16 mouse cellular contexts compared by ENCODE assay signal in genomic region chr19:61056783-61057410, GRCm38 (mm10).
DNase-seq lines count a peak whose midpoint lies in the region; ATAC-seq and TF ChIP-seq lines count a peak whose summit lies in the region.
"Had no signal": no experiment of that assay in that cellular context is flagged by ENCODE, and none has a peak within 500 bp of the region (broad histone marks: within the 10 kb centered on the region; RNA-seq: fewer than 3 reads in every experiment).

No protein-coding gene starts in this region.

- dilution Hi-C loops in CH12.LX (cut with MboI; ENCODE audit: extremely low pct_ligation_motif_present, extremely low pct_unique_long_range_greater_than_20kb, low sequenced_read_pairs), result no loop called here

- H3K4me2 ChIP-seq in heart, embryonic 15.5 days, result no peak overlapping the region
- no peak overlapping the region for H3K4me2 ChIP-seq in liver, postnatal 0 days (ENCODE audit: low read depth, low read length)
- H3K4me2 ChIP-seq in CH12.LX (ENCODE audit: insufficient read depth, low read depth, poor library complexity, severe bottlenecking), result peak overlapping the region; percentile 77
- H3K4me2 ChIP-seq in stomach, embryonic 14.5 days (replicated peaks; ENCODE audit: low read depth, low read length), result no peak overlapping the region
- H3K4me2 ChIP-seq: embryonic facial prominence, embryonic 15.5 days; hindbrain, embryonic 12.5 days; liver, embryonic 12.5 days had no signal

- no peak for TF ChIP-seq EP300 in liver, postnatal 0 days (IDR thresholded peaks at IDR 0.05; ENCODE audit: low read depth)
- peak; percentile 89 for TF ChIP-seq EP300 in CH12.LX (IDR thresholded peaks at IDR 0.05; ENCODE audit: low read length)

- WGBS in heart, embryonic 15.5 days, result 56% methylated on average over 5 of the region's 5 CpGs
- WGBS in liver, postnatal 0 days (ENCODE audit: insufficient replicate concordance), result 50% methylated on average over 5 of the region's 5 CpGs
- 51% methylated on average over 5 of the region's 5 CpGs for WGBS in stomach, embryonic 14.5 days

- no peak overlapping the region for H3K9ac ChIP-seq in heart, embryonic 15.5 days
- no peak overlapping the region for H3K9ac ChIP-seq in liver, postnatal 0 days (replicated peaks)
- H3K9ac ChIP-seq in CH12.LX (ENCODE audit: insufficient read depth, low read depth), result no peak overlapping the region
- no peak overlapping the region for H3K9ac ChIP-seq in stomach, embryonic 14.5 days (replicated peaks; ENCODE audit: low read depth, low read length)
- H3K9ac ChIP-seq: embryonic facial prominence, embryonic 15.5 days; hindbrain, embryonic 12.5 days; liver, embryonic 12.5 days had no signal

- H3K4me1 ChIP-seq in heart, embryonic 15.5 days (replicated peaks), result peaks cover 11% of the 10 kb centered on the region; the same call in 1 of the 2 replicates
- H3K4me1 ChIP-seq in liver, postnatal 0 days (ENCODE audit: insufficient read depth), result peaks cover 6% of the 10 kb centered on the region; the same call in 1 of the 2 replicates
- peaks cover 13 to 62% of the 10 kb centered on the region in 2 experiments; a peak in 3 of 4 replicates for H3K4me1 ChIP-seq in CH12.LX (ENCODE audit: control insufficient read depth in 1 of 2, insufficient read depth in 2 of 2)
- H3K4me1 ChIP-seq in stomach, embryonic 14.5 days (ENCODE audit: control insufficient read depth, insufficient read depth, low read length), result peaks cover 12% of the 10 kb centered on the region
- H3K4me1 ChIP-seq: embryonic facial prominence, embryonic 15.5 days had no signal

- in situ Hi-C loops in CH12.LX (cut with MboI; ENCODE audit: low pct_ligation_motif_present, low pct_unique_long_range_greater_than_20kb, low sequenced_read_pairs), result no loop called here

- H3K79me2 ChIP-seq in CH12.LX (replicated peaks; ENCODE audit: control insufficient read depth, extremely low read depth, insufficient read depth, poor library complexity, severe bottlenecking), result 0 out of 2 replicates have a peak, but pooled peaks cover 2% of the 10 kb centered on the region

- no peak for ATAC-seq in heart, embryonic 15.5 days (replicated peaks; ENCODE audit: insufficient number of reproducible peaks, insufficient read depth, low FRiP score, low read depth)
- ATAC-seq in liver, postnatal 0 days, result no peak
- ATAC-seq in stomach, embryonic 14.5 days (ENCODE audit: insufficient number of reproducible peaks, insufficient read depth, low FRiP score, low read depth), result no peak
- ATAC-seq in megakaryocyte, adult 5-6 weeks (ENCODE audit: poor library complexity, severe bottlenecking), result no peak

- DNase-seq in heart, adult 9 months (ENCODE audit: low spot score in 2 of 2), result no peak
- no peak for DNase-seq in liver, postnatal 0 days
- no peak for DNase-seq in liver
- peak; percentile 81 for DNase-seq in CH12.LX (ENCODE audit: extremely low read depth)
- DNase-seq: cerebellum, adult 8-10 months; gastrocnemius, postnatal 36 days; thymus, adult 18-20 months had no signal

- no peak for TF ChIP-seq RAD21 in CH12.LX (IDR thresholded peaks at IDR 0.05; ENCODE audit: low read depth, low read length)

- TF ChIP-seq CTCF in liver, postnatal 0 days (IDR thresholded peaks at IDR 0.05; ENCODE audit: low read depth), result no peak
- no peak for TF ChIP-seq CTCF in CH12.LX (conservative IDR thresholded peaks at IDR 0.05 in 1 of 2, IDR thresholded peaks at IDR 0.05 in 1 of 2; ENCODE audit: low read depth in 2 of 2, low read length in 2 of 2)

- no peak overlapping the region for H3K4me3 ChIP-seq in heart, embryonic 15.5 days
- H3K4me3 ChIP-seq in liver, postnatal 0 days (ENCODE audit: low read depth, low read length), result no peak overlapping the region
- H3K4me3 ChIP-seq in CH12.LX (replicated peaks in 1 of 3; ENCODE audit: low read depth in 2 of 3, low read length in 2 of 3, poor library complexity in 1 of 3), result no peak overlapping the region
- H3K4me3 ChIP-seq in stomach, embryonic 14.5 days (ENCODE audit: low read depth, low read length), result no peak overlapping the region
- H3K4me3 ChIP-seq: embryonic facial prominence, embryonic 15.5 days; forebrain, embryonic 10.5 days; hindbrain, embryonic 12.5 days; limb, embryonic 10.5 days; liver, embryonic 12.5 days; midbrain, embryonic 10.5 days had no signal

- no peaks in the 10 kb centered on the region for H3K36me3 ChIP-seq in heart, embryonic 15.5 days
- no peaks in the 10 kb centered on the region for H3K36me3 ChIP-seq in liver, postnatal 0 days (replicated peaks; ENCODE audit: insufficient read depth, low read length)
- peaks cover 2 to 21% of the 10 kb centered on the region in 2 experiments for H3K36me3 ChIP-seq in CH12.LX (replicated peaks in 1 of 2; ENCODE audit: control insufficient read depth in 1 of 2, insufficient read depth in 1 of 2, low read length in 1 of 2)
- no peaks in the 10 kb centered on the region for H3K36me3 ChIP-seq in stomach, embryonic 14.5 days (ENCODE audit: control insufficient read depth, insufficient read depth, low read length)
- H3K36me3 ChIP-seq: embryonic facial prominence, embryonic 15.5 days; forebrain, embryonic 10.5 days; hindbrain, embryonic 12.5 days; limb, embryonic 10.5 days; liver, embryonic 12.5 days; midbrain, embryonic 10.5 days had no signal

- TF ChIP-seq POLR2A in CH12.LX (IDR thresholded peaks at IDR 0.05; ENCODE audit: low read depth, low read length), result no peak

- no peaks in the 10 kb centered on the region for H3K27me3 ChIP-seq in heart, embryonic 15.5 days
- no peaks in the 10 kb centered on the region for H3K27me3 ChIP-seq in liver, postnatal 0 days (ENCODE audit: insufficient read depth, low read length)
- H3K27me3 ChIP-seq in CH12.LX (replicated peaks), result no peaks in the 10 kb centered on the region
- no peaks in the 10 kb centered on the region for H3K27me3 ChIP-seq in stomach, embryonic 14.5 days (ENCODE audit: control insufficient read depth, insufficient read depth, low read length)
- H3K27me3 ChIP-seq: embryonic facial prominence, embryonic 15.5 days; hindbrain, embryonic 12.5 days; liver, embryonic 12.5 days had no signal

- H3K27ac ChIP-seq in heart, embryonic 15.5 days, result 0 out of 2 replicates have a peak overlapping the region, but pooled peaks have one; percentile 3
- 0 out of 2 replicates have a peak overlapping the region, but pooled peaks have one; percentile 12 for H3K27ac ChIP-seq in liver, postnatal 0 days (ENCODE audit: low read depth)
- peak overlapping the region; percentile 37; the same call in 1 of the 2 replicates for H3K27ac ChIP-seq in CH12.LX (ENCODE audit: insufficient read depth, low read depth)
- H3K27ac ChIP-seq in stomach, embryonic 14.5 days (ENCODE audit: low read length), result peak overlapping the region; percentile 49; the same call in 1 of the 2 replicates
- H3K27ac ChIP-seq: embryonic facial prominence, embryonic 15.5 days; forebrain, embryonic 10.5 days; hindbrain, embryonic 12.5 days; limb, embryonic 10.5 days; liver, embryonic 12.5 days; midbrain, embryonic 10.5 days had no signal

- no peaks in the 10 kb centered on the region for H3K9me3 ChIP-seq in heart, embryonic 15.5 days (replicated peaks)
- H3K9me3 ChIP-seq in liver, postnatal 0 days (ENCODE audit: low read length), result no peaks in the 10 kb centered on the region
- H3K9me3 ChIP-seq in CH12.LX (replicated peaks; ENCODE audit: low read length), result peaks cover 10% of the 10 kb centered on the region
- H3K9me3 ChIP-seq in stomach, embryonic 14.5 days (ENCODE audit: control insufficient read depth, low read depth, low read length), result no peaks in the 10 kb centered on the region
- H3K9me3 ChIP-seq: embryonic facial prominence, embryonic 15.5 days; forebrain, embryonic 10.5 days; hindbrain, embryonic 12.5 days; limb, embryonic 10.5 days; liver, embryonic 12.5 days; midbrain, embryonic 10.5 days had no signal

TF ChIP-seq in CH12.LX, 34 proteins besides CTCF, POLR2A, EP300 and RAD21 (continues in another document):
- TF ChIP-seq ZKSCAN1 (IDR thresholded peaks at IDR 0.05; ENCODE audit: borderline replicate concordance, low read depth, low read length) (no peak), MEF2A (IDR thresholded peaks at IDR 0.05; ENCODE audit: borderline replicate concordance, low read depth, low read length) (peak; percentile 91), POLR2AphosphoS2 (IDR thresholded peaks at IDR 0.05; ENCODE audit: low read depth, low read length) (no peak), MXI1 (IDR thresholded peaks at IDR 0.05; ENCODE audit: low read depth, low read length) (no peak), JUN (IDR thresholded peaks at IDR 0.05; ENCODE audit: insufficient read depth, low read depth, low read length) (no peak; the same call in 1 of the 2 replicates), SMC3 (IDR thresholded peaks at IDR 0.05; ENCODE audit: low read depth, low read length) (no peak), ETS1 (conservative IDR thresholded peaks at IDR 0.05; ENCODE audit: low read depth, low read length) (peak; percentile 80), RCOR1 (conservative IDR thresholded peaks at IDR 0.05; ENCODE audit: low read depth, low read length) (peak; percentile 74; the same call in 1 of the 2 replicates), GABPA (IDR thresholded peaks at IDR 0.05; ENCODE audit: insufficient replicate concordance, low read depth, low read length) (no peak), MYC (IDR thresholded peaks at IDR 0.05; ENCODE audit: low read depth, low read length) (no peak), TCF12 (IDR thresholded peaks at IDR 0.05; ENCODE audit: low read depth, low read length) (peak; percentile 40; the same call in 1 of the 2 replicates), MAZ (IDR thresholded peaks at IDR 0.05; ENCODE audit: low read depth, low read length) (no peak; the same call in 1 of the 2 replicates), ZNF384 (IDR thresholded peaks at IDR 0.05; ENCODE audit: low read depth, low read length) (peak; percentile 87), MAX (IDR thresholded peaks at IDR 0.05; ENCODE audit: low read length) (no peak), HCFC1 (IDR thresholded peaks at IDR 0.05; ENCODE audit: low read depth, low read length) (no peak), SIN3A (IDR thresholded peaks at IDR 0.05; ENCODE audit: low read length) (0 out of 2 replicates have a peak, but pooled peaks have one; percentile 35), USF2 (conservative IDR thresholded peaks at IDR 0.05; ENCODE audit: low read depth, low read length) (no peak), CHD2 (IDR thresholded peaks at IDR 0.05; ENCODE audit: low read length) (no peak), JUND (conservative IDR thresholded peaks at IDR 0.05; ENCODE audit: low read depth, low read length) (0 out of 2 replicates have a peak, but pooled peaks have one; percentile 4), IRF4 (IDR thresholded peaks at IDR 0.05; ENCODE audit: low read depth, low read length) (peak; percentile 94), BHLHE40 (IDR thresholded peaks at IDR 0.05; ENCODE audit: low read depth, low read length) (peak; percentile 52), MAFK (IDR thresholded peaks at IDR 0.05; ENCODE audit: insufficient replicate concordance, low read length) (no peak), KAT2A (IDR thresholded peaks at IDR 0.05; ENCODE audit: insufficient replicate concordance, low read length) (0 out of 2 replicates have a peak, but pooled peaks have one; percentile 42), NRF1 (IDR thresholded peaks at IDR 0.05; ENCODE audit: low read depth, low read length) (no peak)
